Mouse (Mus musculus) A20 (cell line): Measurements from ENCODE around the gene Gm10972.
A peak's percentile ranks its signal among the peaks of the same experiment; 100 is the strongest.
"Not testable (repeated sequence)": the region's sequence is repeated elsewhere in the genome, so short reads cannot be mapped to it uniquely, and the experiment has no call there.

Source experiments
- DNase-seq: peaks from one replicate; pipeline ENCODE4 v3.0.0-alpha.2; 2011; ENCODE audit warnings: low read depth, low spot score

Gene Gm10972

DNA sequence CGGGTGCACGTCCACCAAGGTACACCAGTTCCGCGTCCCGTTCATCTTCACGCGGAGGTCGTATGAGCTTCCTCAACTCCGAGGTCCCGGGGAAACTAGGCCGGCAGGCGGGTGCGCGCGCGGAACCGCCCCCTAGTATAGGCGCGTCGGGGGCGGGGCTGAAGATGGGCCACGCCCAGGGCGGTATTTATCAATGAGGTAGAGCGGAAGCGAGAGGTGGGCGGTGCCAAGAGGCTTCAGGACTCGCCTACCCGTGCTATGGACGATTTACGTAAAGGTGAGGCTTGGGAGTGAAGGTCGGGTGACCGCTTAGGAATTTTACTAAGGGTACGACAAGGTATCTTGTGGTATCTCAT is 15.8 kb downstream of the Gm10972 start, which contains the start of gene Tuft1:
Gene Tuft1, minus strand, starts transcription at position 133 of the 356 bp plus-strand sequence.
- not testable (repeated sequence) for DNase-seq

DNA sequence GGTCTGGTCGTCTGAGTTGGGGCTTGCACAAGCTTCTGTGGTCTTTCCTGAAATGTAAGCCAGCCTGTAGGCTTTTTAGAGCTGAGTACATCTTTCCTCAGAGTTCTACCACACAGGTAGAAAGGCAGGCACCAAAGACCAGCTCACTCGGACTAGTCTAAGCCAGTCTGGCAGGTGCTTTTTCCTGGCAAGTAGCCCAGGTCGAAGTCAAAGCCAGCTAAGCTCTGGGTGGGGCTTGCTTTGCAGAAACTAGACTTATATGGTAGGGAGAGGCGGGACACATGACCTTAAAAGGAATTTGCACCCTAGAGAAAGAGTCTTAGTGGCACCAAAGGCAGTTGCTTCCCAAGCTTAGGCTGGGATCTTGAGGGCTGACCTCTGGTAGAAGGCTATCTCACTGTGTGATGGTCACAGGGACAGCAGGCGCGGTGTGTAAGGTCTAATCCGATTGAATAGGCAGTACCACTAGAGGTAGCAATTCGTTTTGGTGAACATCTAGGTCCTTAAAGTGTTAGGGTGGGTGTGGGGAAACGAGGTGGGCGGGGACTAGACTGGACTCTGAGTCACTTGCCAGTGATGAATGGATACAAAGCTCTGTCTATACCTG is 16.3 kb downstream of the Gm10972 start:
- peak; percentile 59 for DNase-seq

DNA sequence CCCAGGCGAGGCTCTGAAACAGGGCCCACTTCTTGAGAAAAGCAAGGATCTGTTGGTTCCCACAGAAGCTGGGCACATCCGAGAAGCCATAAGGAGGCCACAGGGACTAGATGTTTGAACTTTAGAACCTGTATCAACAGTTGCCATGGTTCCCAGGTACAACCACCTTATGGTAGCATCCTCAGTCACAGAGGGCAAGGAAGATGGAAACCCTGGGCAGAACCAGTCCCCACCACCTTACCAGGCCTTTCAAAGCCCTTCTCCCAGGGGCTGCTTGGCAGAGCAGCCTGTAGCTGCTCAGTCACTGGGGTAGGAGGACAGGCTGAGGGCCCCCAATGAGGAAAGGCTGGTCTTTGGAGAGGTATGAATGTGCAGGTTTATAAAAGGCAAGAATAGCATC is 17.9 kb downstream of the Gm10972 start:
- DNase-seq = not testable (repeated sequence)

DNA sequence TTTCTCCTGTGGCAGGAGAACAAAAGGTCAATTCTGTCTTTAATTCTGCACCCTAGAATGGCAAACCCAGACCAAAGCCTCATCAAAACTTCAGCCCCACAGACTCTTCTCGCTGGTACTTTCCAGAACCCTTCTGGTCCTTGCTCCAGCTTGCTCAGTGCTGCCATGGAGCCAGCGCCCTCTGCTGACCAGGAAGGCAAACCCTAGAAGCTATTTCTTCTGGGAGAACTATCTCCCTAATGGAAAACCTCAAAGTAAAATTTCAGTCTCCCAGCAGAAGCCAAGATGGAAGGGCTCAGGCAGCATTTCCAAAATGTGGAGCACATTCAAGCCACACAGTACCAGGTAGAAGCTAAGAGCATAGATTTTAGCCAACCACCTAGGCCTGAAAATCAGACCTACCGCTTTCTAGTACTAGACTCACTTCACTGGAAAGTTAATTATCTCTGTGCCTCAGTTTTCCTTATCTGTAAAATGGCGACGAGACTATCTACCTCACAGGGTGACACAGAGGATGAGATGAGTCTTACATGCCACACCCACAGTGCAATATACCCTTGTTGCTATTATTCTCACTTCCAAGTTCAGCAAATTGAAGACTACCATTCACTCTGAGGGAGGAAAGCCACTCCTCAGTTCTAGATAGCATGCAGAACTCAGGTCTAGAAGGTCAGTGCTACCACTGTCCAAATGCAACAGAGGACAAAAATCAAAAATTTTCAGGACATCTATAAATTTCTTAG is 22.3 kb downstream of the Gm10972 start:
- not testable (repeated sequence) for DNase-seq

DNA sequence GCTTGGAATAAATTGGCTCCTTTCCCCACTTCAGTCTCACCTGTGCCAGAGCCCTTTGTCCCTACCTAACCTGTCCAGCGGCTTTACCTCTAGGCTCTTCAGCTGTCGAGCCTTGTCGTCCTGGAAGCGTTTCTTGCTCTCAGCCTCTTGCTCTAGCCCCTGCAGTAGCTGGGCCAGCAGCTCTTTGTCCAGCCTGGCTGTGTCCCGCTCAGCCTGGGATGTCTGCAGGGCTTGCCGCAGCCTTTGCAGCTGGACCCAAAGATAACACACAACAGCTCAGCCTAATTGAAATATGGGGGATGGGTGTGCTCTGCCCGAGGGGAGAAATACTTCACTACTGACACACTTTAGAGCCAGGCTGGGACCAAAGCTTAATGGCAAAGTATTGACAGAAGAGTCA is 23.0 kb downstream of the Gm10972 start:
- DNase-seq = not testable (repeated sequence)

DNA sequence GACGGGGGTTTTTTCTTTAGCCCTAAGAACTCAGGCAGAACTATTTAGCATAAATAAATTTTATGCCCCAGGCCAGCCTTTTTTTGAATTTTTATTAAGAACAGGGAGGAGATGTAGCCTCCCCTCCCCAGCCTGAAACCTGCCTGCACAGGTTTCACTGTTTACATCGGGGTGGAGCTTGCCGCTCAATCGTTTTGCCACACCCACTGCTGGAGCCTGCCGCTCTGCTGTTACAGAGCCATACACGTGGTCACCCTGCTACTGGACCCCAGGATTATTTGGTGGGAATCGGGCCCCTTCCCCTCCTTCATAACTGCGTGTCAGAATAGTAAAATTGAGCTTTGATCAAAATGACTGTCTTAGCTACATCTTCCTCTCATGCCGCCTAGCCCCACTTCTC is 32.2 kb downstream of the Gm10972 start:
- DNase-seq = not testable (repeated sequence)

DNA sequence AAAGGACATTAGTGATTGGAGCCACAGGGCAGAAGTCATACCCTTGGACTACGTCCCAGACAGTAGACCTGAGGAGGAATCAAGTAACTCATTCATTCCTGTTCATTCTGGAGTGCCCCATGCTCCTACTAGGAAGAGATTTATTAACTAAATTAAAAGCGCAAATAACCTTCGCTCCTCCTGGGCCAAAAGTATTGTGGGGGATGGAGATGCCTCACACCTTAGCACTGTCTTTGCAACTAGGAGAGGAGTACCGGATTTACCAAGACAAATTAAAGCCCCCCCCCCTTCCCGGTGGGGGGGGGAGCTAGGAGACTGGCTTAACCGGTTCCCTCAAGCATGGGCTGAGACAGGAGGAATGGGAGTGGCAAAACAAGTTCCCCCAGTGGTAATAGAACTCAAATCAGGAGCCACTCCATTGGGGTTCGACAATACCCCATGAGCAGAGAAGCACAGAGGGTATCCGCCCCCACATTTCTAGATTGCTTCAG is 36.5 kb downstream of the Gm10972 start:
- no peak for DNase-seq

DNA sequence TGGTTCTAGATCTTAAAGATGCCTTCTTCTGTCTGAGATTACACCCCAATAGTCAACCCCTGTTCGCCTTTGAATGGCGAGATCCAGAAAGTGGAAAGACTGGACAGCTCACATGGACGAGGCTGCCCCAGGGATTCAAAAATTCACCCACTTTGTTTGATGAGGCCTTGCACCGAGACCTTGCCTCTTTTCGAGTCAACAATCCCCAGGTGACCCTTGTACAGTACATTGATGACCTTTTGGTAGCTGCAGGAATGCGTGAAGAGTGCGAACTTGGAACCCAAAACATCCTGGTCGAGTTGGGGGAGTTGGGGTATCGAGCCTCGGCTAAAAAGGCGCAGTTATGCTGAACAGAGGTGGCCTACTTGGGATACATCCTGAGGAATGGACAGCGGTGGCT is 37.1 kb downstream of the Gm10972 start:
- not testable (repeated sequence) for DNase-seq

DNA sequence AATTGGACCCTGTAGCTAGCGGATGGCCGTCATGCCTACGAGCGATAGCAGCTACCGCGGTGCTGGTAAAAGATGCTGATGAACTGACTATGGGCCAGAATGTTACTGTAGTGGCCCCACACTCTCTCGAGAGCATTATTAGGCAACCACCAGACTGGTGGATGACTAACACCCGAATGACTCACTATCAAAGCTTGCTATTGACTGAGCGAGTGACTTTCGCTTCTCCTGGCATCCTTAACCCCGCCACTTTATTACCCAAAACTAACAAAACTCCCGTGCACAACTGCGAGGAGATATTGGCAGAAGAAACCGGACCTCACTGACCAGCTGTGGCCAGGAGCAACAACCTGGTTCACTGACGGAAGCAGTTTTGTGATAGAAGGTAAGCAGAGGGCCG is 37.9 kb downstream of the Gm10972 start:
- no peak for DNase-seq

DNA sequence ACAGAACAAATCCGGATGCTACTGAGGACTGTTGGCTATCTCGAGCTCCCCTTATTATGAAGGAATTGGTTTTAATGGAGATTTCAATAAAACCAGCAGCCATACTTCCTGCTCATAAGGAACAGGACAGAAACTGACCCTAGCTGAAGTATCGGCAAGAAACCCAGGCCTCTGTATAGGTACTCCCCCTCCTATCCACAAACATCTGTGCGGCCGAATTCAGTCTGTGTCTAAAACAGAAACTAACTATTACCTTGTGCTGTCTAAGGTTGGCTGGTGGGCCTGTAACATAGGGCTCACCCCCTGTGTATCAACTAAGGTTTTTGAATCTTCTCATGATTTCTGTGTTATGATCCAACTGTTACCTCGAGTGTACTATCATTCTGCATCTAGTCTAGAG is 40.7 kb downstream of the Gm10972 start:
- DNase-seq = peak; percentile 59

DNA sequence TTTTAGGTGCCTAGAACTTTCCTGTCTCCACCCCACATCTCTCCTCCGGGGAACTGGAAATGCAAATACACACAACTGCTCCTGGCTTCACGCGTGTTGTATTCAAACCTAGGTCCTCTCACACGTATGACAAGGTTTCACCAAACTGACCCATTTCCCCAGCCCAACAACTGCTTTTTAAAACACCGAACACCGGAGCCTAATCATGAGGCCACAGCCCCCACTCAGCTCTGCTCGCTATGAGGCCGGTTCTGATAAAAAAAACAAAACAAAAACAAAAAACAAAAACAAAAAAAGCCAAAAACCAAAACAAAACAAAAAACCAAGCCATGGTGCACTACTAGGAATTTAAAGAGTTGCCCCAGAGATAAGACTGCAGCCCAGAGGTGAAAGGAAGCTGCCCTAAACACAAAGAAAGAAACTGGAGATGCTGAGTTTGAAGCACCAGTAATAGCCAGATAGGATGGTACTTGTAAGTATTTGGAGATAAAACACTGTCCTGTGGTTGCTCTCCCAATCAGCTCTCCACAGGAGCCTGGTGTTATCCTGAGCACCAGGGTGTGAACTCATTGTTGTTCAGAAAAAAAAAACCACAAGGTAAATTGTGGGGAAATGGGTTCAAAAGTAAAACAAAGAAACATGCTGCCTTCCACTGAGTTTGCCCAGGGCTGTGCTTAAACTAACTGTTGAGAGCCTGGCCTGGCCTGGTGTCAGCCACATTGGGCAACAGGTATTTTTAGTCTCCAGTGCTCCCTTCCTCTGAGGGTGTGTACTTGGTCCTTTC is 43.3 kb downstream of the Gm10972 start:
- DNase-seq = not testable (repeated sequence)

DNA sequence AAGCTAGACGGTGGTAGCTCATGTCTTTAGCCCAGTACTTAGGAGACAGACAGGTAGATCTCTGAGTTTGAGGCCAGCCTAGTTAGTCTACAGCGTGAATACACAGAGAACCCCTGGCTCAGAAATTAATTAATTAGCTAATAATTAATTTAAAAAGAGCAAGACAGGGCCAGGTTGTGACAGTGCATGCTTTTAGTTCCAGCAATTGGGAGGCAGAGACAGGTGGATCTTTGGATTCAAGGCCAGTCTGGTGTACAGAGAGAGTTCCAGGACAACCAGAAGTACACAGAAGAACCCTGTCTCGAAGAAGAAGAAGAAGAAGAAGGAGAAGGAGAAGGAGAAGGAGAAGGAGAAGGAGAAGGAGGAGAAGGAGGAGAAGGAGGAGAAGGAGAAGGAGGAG is 45.8 kb downstream of the Gm10972 start:
- DNase-seq = not testable (repeated sequence)

DNA sequence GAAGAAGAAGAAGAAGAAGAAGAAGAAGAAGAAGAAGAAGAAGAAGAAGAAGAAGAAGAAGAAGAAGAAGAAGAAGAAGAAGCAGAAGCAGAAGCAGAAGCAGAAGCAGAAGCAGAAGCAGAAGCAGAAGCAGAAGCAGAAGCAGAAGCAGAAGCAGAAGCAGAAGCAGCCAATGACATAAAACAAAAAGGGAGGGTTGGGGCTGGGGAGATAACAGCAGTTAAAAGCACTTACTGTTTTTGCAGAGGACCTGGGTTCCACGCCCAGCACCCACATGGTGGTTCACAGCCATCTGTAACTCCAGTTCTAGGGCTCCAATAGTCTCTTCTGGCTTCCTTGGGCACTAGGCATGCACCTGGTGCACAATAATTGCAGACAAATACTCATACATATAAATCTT is 46.3 kb downstream of the Gm10972 start:
- not testable (repeated sequence) for DNase-seq

DNA sequence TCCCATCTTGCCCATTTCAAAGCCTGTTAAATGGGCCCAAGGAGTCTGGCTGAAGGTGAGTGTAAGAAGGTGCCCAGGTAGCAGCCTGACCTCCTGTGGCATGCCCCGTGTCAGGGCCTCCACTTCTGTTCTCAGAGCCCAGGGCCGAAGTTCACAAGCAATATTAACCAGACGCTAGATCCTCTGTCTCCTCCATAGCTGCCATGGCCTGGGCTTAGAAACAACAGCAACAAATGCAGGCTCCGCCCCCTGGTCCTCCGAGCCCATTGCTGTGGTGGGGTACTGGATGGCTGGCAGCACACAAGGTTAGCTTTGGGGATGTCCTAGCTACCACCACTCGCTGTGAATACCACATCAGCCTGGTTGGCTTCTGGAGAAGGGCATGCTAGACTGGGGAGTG is 47.2 kb downstream of the Gm10972 start:
- DNase-seq = not testable (repeated sequence)

DNA sequence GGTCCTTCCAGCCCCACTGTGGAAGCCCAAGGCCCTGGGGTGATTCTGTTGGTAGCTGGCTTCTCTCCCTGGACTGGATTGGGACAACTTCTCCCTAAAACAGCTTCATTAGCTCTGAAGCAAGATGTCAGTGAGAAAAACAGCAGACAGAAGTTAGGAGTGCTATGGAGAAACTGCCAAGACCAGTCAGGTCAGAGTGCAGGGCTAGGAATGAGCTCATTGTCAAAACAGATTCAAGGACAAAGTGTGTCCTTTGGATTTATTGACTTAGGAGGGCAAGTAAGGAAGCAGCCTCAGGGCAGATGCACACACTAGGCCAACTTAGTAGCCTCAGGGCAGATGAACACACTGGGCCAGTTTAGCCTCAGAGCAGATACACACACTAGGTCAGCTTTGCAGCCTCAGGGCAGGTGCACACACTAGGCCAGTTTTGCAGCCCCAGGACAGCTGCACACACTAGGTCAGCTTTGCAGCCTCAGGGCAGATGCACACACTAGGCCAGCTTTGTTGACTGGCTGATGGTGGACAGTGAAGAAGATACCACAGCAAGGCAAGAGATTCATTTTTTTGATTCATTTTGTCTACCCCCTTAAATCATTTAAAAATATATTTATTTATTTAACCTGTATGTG is 47.8 kb downstream of the Gm10972 start:
- DNase-seq = no peak

DNA sequence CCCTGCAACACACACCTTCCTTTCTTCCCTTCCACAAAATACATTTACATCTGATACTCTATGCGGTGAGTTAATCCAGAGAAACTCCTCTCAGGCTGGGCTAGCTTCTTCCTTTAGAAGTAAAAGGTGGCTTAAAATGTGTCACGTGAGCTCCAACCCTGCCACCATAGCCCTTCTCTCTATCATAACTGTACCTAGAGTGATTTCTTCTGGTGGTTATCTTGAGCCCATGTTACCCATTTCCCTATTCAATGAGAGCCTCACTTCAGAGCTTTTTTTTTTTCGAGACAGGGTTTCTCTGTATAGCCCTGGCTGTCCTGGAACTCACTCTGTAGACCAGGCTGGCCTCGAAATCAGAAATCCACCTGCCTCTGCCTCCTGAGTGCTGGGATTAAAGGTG is 48.8 kb downstream of the Gm10972 start:
- not testable (repeated sequence) for DNase-seq
